Mouse (Mus musculus): Measurements from ENCODE around the gene Unc79. TPM values are rescaled to one million over a fixed set of nuclear protein-coding genes. Genes with fewer than 3 reads are reported as not detected.

Gene Unc79
- 6.1 and 6.2 TPM in 2 replicates for total RNA-seq (2021)
- long read RNA-seq, experiment 1, result 0 reads
- long read RNA-seq, experiment 2, partial matches to known transcripts, result 1 of 2 reads
- long read RNA-seq, experiment 2, other reads (novel, unspliced or antisense), result 1 of 2 reads

DNA sequence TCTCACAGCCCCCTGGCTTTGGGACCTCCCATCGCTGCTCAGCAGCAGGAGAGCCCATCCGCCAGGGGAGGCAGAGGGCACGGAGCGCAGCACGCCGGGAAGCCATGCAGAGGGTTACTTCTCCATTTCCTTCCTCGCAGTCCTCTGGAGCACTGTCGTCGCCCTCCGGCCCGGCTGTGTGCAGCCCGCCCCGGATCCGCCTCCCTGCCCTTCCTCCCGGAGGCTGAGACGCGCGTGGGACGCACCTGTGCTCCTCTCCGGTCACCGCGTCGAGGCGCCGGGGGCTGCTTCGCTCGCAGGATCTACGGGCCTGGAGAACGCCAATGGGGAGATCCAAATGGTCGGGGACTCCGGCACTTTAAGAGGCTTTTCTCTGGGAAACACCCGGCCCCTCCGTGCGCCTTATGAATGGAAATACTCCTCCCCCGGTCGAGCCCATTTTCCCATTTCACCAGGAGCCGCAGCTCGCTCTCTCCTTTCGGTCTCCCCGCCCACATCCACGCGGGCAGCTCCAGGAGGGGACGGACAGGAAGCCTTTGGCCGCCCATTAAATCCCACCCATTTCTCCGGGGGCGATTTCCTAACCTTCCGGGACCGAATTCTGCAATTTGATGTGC, at the start of gene Unc79:
TSS of gene Unc79 (plus strand) at position 82 of the 617 bp plus-strand sequence.
- peak; percentile 86 for DNase-seq

DNA sequence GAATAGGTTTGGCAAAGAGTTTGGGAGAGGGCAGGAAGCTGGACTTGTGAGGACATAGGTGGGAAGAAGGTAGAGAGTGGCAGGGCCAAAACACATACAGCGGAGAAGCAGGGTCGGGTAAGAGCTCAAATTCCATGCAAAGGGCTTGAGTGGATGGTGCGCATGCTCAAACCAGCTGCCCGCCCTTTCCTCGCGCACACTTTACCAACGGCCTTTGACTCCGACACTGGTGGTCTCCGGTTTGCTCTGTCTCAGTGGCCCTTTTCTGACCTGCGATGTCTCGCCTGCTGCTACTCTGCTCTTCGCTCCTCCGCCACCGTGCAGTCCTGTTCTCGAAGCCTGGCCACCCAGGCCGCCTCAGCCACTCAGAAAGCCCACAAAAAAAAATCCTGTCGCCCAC, 49.6 kb upstream of the Unc79 start, which contains the start of gene Cox8c:
TSS of gene Cox8c (plus strand) at position 226 of the 400 bp plus-strand sequence.
- DNase-seq, result no peak

GRCm38 (mm10) chr12:102908191-102908590, 40.5 kb upstream of the Unc79 start:
- DNase-seq, result no peak

DNA sequence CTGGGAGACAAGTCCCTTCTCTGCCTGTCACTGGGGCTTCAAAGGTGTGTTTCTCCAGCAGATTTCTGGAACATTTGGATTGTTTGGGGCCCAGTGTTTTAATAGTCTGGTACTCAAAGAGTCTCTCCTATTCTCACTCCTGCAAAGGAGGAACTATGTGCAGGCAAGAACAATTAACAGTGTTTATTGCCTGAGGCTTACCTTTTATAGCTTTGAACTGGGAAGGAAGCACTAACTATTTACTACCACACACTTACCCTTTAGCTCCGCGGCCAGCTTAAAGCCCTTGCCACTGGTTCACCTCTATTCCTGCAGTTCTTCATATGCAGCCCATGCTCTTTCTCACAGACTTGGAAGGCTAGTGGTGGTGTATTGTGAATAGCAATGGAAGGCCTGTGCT, 32.6 kb upstream of the Unc79 start:
- DNase-seq, result no peak

- DNase-seq, result no peak
Observed at GRCm38 (mm10) chr12:102929764-102930163, 18.9 kb upstream of the Unc79 start.

DNA sequence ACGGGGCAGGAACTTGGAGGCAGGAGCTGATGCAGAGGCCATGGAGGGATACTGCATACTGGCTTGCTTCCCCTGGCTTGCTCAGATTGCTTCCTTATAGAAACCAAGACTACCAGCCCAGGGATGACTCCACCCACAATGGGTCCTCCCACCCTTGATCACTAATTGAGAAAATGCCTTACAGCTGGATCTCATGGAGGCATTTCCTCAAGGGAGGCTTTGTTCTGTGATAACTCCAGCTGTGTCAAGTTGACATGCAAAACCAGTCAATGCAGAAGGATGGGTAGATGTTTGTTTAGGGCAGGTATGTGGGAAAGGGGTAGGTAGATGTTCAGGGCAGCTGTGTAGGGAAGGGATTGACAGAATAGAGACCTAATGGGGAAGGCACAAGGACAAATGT, 18.3 kb upstream of the Unc79 start:
- DNase-seq, result no peak

GRCm38 (mm10) chr12:102930789-102931188, 17.9 kb upstream of the Unc79 start:
- DNase-seq, result no peak

DNA sequence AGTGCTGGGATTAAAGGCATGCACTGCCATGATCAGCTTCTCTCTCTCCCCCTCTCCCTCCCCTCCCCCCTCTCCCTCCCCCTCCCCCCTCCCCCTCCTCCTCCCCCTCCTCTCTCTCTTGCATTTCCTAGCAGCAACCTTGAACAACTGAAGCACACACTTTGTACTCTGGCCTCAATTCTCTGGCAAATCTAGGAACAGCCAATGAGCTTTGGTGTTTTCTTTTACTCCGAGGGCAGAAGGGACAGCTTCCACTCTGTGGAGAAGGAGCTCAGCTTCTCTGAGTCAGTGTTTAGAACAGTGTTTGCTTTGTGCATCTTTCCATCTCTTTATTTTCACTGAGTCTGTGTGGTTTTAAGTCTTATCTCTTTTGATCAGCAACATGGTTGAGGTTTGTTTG, 12.8 kb upstream of the Unc79 start:
- DNase-seq, result no peak

DNA sequence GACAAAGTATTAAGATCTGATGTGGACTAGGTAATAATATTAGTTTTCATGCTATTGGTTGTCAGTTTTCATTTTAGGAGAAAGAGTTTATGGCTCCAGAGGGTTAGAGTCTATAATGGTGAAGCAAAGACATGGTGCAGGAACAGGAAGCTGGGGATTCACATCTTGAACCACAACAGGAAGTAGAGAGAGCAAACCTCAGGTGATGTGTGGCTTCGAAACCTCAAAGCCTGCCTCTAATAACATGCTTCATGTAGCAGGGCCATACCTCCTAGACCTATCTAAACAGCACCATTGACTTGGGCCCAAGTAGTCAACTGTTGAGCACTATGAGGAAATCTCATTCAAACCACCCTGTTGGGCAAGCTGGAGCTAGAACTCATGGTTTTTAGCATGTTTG, 3.1 kb upstream of the Unc79 start:
- no peak for DNase-seq

DNA sequence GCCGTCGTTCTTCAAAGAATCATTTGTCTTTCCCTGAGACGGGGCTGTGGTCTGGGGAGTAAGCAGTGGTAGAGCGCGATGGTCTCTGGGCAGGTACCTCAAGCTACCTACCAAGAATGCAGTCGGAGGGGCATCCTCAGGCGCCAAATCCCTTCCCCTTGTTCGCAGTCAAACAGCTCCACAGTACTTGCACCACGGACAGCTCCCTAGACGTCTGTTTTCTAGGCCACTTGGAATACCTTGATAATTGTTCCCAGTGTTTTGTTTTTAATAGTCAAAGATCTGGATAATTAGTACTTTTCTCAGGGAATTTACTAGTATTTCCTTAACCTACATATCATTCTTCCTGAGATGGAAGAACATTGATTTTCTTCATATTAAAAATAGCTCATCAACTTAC, 833 bp upstream of the Unc79 start:
- DNase-seq, result no peak

- peak; percentile 82 for DNase-seq
Observed at GRCm38 (mm10) chr12:102949395-102950208, 943 bp downstream of the Unc79 start.

DNA sequence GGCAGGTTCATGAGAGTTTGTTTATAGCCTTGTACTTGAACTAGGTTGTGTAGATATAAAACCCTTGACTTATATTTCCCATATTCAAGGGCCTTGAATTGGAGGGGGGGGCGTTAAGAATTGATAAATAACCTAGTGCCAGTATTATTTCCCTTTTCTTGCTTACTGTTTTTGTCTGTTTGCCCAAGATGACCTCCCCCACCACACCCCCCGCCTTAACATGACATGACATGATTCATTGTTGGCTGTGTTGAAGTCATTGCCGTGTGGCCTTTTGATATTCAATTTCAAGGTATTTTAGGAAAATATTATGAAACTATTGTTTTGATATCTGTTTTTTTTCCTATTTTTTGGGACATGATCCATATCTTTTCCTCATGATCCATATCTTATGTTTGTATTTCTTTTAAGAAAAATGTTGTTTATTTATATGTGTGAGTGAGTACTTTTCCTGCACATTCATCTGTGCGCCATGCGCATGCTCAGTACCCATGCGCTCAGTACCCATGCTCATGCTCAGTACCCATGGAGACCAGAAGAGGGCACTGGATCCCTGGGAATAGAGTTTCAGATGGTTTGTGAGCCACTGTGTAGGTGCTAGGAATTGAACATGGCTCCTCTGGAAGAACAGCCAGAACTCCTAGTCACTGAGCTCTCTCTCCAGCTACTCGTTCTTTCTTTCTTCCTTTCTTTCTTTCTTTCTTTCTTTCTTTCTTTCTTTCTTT, 11.6 kb downstream of the Unc79 start:
- DNase-seq, result peak; percentile 62

DNA sequence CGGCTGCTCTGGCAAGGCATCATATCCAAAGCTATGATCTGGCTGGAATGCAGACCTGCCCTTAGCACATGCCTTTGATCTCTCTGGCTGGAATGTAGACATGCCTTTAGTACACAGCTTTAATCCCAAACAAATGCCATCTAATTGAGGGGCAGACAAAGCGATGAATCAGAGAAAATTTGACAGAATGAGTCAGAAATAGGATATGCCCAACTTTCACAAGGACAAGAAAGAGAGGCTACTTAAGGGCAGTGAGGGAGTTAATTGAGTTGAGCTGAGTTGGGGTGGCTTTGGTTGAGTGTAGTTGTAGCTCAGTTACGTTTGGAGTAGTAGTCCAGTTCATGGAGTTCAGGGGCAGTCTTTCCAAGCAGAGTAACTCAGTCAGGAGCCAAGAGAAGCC, 12.4 kb downstream of the Unc79 start:
- DNase-seq, result peak; percentile 14

DNA sequence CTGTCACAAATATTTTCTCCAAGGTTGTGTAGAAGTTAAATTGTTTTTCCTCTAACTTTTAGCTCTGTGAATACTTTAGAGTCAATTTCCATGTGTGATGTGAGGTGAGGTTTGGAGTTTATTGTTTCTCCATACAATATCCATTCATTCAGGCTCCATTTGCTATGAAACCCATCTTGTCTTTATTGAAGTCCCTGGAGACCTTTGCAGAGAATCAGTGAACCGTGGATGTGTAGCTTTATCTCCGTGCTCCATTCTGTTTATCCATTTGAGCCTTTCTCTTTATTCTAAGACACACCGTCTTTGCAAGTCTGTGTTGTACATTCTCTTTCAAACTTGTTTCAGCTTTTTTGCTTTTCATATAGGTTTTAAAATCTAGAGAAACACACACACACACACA, 15.8 kb downstream of the Unc79 start:
- no peak for DNase-seq

GRCm38 (mm10) chr12:102980584-102980983, 31.9 kb downstream of the Unc79 start:
- DNase-seq, result no peak

DNA sequence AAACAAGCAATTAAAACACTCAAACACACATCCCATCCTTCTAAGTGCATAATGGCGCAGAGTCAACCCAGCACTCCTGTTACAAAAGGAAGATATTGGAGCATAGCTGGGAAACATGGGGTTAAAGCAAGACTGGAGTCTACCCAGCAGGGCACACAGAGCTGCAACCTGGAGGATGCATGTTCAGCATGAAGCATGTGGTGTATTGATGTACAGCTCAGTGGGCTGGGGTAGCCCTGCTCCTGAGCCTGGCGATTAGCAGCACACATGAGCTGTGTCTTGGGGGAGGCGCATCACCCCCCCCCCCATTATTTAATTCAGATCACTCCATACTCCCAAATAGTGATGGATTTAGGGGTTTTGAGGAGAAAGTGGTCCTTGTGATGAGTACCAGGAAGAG, 32.9 kb downstream of the Unc79 start:
- no peak for DNase-seq

DNA sequence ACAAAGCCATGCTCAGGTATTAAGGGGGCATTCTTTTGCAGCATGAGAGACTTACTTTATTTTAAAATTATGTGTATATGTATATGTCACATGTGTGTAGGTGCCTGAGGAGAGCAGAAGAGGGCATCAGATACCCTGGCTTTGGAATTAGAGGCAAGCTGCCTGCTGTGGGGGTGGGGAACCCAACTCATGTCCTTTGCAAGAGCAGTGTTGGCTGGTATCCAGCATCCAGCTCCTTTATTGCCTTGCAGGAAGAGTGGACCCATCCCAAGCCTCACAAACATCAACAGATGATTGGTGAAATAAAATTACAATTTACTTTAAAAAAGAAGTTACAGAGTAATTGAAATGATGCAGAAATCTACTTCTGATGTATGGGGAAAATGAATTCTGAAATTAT, 36.7 kb downstream of the Unc79 start:
- DNase-seq, result no peak

DNA sequence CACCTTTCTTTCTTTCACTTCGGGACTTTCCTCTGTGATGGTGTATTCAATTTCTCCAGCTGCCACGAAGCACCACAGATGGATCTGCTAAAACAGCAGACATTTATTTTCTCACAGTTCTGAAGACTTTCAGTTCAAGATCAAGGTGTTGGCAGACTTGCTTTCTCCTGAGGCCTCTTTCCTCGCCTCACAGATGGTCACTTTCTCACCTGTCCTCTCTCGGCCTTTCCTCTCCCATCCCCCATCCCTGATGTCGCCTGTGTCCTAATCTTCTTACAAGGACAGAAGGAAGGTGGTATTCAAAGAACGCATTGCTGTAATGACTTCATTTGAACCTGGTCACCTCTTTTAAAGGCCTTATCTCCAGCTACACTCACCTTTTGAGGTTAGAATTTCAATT, 39.1 kb downstream of the Unc79 start:
- DNase-seq, result no peak

DNA sequence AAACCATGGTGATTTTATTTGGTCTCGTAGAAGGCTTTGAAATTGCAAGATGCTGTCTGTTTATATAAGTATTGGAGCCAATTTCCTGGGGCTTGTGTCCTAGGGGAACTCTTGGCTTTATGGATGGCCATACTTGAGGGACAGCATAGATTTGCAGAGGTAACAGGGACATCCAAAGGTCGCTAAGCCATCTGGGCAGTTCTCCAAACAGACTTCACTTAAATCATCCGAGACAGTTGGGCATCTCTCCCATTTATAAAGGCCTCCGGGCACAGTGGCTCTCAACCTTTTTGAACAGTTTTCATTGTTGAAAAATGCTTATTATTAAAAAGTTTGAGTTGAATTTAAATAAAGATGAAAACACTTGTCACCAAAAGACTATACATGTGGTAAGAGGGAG, 59.8 kb downstream of the Unc79 start:
- peak; percentile 73 for DNase-seq

DNA sequence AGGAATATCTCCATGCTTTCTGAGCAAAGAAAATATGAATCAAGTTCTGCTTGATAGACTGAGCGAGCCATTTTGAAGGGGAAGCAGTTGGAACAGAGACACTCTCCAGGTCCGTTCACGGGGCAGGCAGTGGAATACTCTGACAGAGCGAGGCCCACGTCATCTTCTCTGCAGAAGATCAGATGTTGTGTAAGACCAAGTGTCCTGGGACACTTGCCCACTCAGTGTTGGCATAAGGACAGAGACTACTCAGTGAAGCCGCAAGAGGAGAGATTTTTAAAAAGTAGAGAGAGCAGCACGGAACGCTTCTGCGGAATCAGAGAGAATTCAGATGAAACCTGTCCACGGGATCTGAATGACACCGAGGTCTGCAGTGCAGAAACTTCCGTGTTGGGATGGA, 69.5 kb downstream of the Unc79 start:
- peak; percentile 58 for DNase-seq

DNA sequence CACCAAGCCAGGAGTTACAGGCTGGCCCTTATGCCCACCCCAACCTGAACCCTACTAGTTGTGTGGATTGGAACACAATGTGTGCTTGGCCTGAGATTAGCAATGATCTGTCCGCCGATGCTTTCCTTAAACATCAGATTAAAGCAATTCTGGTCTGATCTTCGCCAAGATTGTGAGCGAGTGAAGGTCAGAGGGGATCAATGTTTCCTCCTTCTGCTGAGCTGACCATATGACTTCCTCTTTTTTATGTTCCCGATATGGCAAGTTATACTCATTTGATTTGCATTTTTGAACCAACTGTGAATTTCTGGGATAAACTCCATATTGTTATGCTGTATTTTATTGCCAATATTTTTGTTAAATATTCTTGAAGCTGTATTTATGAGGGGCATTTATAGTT, 88.0 kb downstream of the Unc79 start:
- DNase-seq, result no peak

GRCm38 (mm10) chr12:103039332-103039731, 90.7 kb downstream of the Unc79 start:
- DNase-seq, result no peak

DNA sequence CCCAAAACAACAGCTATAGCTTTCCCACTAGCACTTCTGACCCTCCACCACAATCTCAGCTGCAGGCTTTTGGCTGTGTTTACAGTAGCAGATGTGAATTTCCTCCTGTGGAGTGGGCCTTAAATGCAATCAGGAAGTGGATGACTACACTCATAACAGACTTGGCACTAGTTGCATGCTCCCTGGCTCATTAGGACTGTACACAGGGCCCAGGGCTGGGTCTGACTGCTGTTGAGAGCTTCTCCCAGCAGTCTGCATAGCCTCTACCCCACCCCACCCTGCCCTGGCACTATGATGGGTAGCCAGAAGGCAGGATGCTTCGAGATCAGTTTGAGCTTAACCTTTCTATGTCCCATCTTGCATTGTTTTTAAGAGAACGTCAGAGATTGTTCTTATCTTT, 91.5 kb downstream of the Unc79 start:
- no peak for DNase-seq

Data from adrenal gland, postnatal 14 days (tissue).